Mouse (Mus musculus) midbrain, embryonic 12.5 days (tissue): ENCODE measurements around the gene Slc9a1. TPM values are rescaled to one million over a fixed set of nuclear protein-coding genes. Genes with fewer than 3 reads are reported as not detected.

Experiments used
- ATAC-seq: fragments of 200-750 bp; cut with Nextera tagmentation; 2 replicates; pipeline ENCODE4 v1.8.0; 2017; ENCODE audit warnings: low read depth, moderate TSS enrichment, moderate library complexity; ENCODE audit not compliant: low FRiP score
- H3K27ac ChIP-seq: fragments of 300-500 bp; sonication (generic); replicated peaks from 2 replicates; pipeline ENCODE4 v1.5.1; 2016; ENCODE audit warnings: mild to moderate bottlenecking
- H3K27me3 ChIP-seq: fragments of 300-500 bp; sonication (generic); 2 replicates; pipeline ENCODE4 v1.6.1; 2016; ENCODE audit warnings: mild to moderate bottlenecking
- H3K36me3 ChIP-seq: fragments of 300-500 bp; sonication (generic); 2 replicates; pipeline ENCODE4 v1.6.1; 2016
- H3K4me1 ChIP-seq: fragments of 300-500 bp; sonication (generic); 2 replicates; pipeline ENCODE4 v1.6.1; 2016
- H3K4me2 ChIP-seq: fragments of 300-500 bp; sonication (generic); replicated peaks from 2 replicates; pipeline ENCODE4 v1.6.1; 2016; ENCODE audit warnings: mild to moderate bottlenecking, moderate library complexity
- H3K4me3 ChIP-seq: fragments of 300-500 bp; sonication (generic); 2 replicates; pipeline ENCODE4 v1.5.1; 2016; ENCODE audit warnings: mild to moderate bottlenecking
- H3K9ac ChIP-seq: fragments of 300-500 bp; sonication (generic); replicated peaks from 2 replicates; pipeline ENCODE4 v1.6.1; 2016; ENCODE audit warnings: mild to moderate bottlenecking, moderate library complexity
- H3K9me3 ChIP-seq: fragments of 300-500 bp; sonication (generic); 2 replicates; pipeline ENCODE4 v1.6.1; 2016; ENCODE audit warnings: mild to moderate bottlenecking
- WGBS: fragments of 180-500 bp; shearing (Covaris S2); methylation state at CpG from one replicate; pipeline ENCODE4 v1.1.7; 2016; 5-methylcytosine and 5-hydroxymethylcytosine counted together
- polyA plus RNA-seq: library from polyadenylated mRNA; unstranded; fragments of >200 nt; fragmentation: Nextera tagmentation; extraction: Ambion mirVana; gene quantifications from 2 replicates; pipeline ENCODE4 v1.2.1, GENCODE M21; 2016

Gene Slc9a1
- polyA plus RNA-seq, 1 experiment from 2014 or later, result 9.0 TPM

GRCm38 (mm10) chr4:133378236-133379045, 8.9 kb downstream of the Slc9a1 start:
- Histone ChIP-seq H3K4me1 (peaks cover 44% of the 10 kb centered on the region), H3K9ac (0 out of 2 replicates have a peak overlapping the region, but pooled peaks have one; percentile 21), H3K4me2 (0 out of 2 replicates have a peak overlapping the region, but pooled peaks have one; percentile 16), H3K36me3 (peaks cover 3% of the 10 kb centered on the region; the same call in 1 of the 2 replicates), H3K27ac (peak overlapping the region; percentile 39; the same call in 1 of the 2 replicates), H3K4me3 (no peak overlapping the region), H3K9me3 (no peaks in the 10 kb centered on the region), H3K27me3 (no peaks in the 10 kb centered on the region)
- WGBS, result 8% methylated on average over 13 of the region's 13 CpGs
- ATAC-seq, result no peak

- Histone ChIP-seq H3K9ac (0 out of 2 replicates have a peak overlapping the region, but pooled peaks have one; percentile 20), H3K27me3 (no peaks in the 10 kb centered on the region), H3K36me3 (peaks cover 3% of the 10 kb centered on the region; the same call in 1 of the 2 replicates), H3K4me2 (no peak overlapping the region), H3K4me1 (peaks cover 40% of the 10 kb centered on the region), H3K4me3 (no peak overlapping the region), H3K9me3 (no peaks in the 10 kb centered on the region), H3K27ac (peak overlapping the region; percentile 39; the same call in 1 of the 2 replicates)
- ATAC-seq, result no peak
- WGBS, result 38% methylated on average over 5 of the region's 5 CpGs
These were observed 9.5 kb downstream of the Slc9a1 start for GRCm38 (mm10) chr4:133379046-133379347.

GRCm38 (mm10) chr4:133379861-133380260, 10.4 kb downstream of the Slc9a1 start:
- 70% methylated on average over 3 of the region's 3 CpGs for WGBS

GRCm38 (mm10) chr4:133380532-133380931, 11.0 kb downstream of the Slc9a1 start:
- Histone ChIP-seq H3K4me1 (peaks cover 38% of the 10 kb centered on the region), H3K36me3 (peaks cover 3% of the 10 kb centered on the region; the same call in 1 of the 2 replicates), H3K27me3 (no peaks in the 10 kb centered on the region), H3K4me3 (no peak overlapping the region), H3K27ac (no peak overlapping the region), H3K4me2 (no peak overlapping the region), H3K9ac (no peak overlapping the region), H3K9me3 (no peaks in the 10 kb centered on the region)
- WGBS, result 62% methylated on average over 6 of the region's 6 CpGs
- no peak for ATAC-seq

More at GRCm38 (mm10) chr4:133379861-133380260, 10.4 kb downstream of the Slc9a1 start:
- no peak overlapping the region for H3K27ac ChIP-seq
- no peak for ATAC-seq
- H3K9ac ChIP-seq, result no peak overlapping the region
- peaks cover 3% of the 10 kb centered on the region; the same call in 1 of the 2 replicates for H3K36me3 ChIP-seq
- H3K4me1 ChIP-seq, result peaks cover 40% of the 10 kb centered on the region
- no peak overlapping the region for H3K4me2 ChIP-seq
- no peaks in the 10 kb centered on the region for H3K27me3 ChIP-seq
- H3K4me3 ChIP-seq, result no peak overlapping the region
- no peaks in the 10 kb centered on the region for H3K9me3 ChIP-seq

GRCm38 (mm10) chr4:133381141-133381540, 11.6 kb downstream of the Slc9a1 start:
- H3K27ac ChIP-seq, result no peak overlapping the region
- H3K36me3 ChIP-seq, result peaks cover 3% of the 10 kb centered on the region; the same call in 1 of the 2 replicates
- no peaks in the 10 kb centered on the region for H3K9me3 ChIP-seq
- no peak overlapping the region for H3K9ac ChIP-seq
- H3K4me3 ChIP-seq, result no peak overlapping the region
- 81% methylated on average over 8 of the region's 8 CpGs for WGBS
- H3K4me2 ChIP-seq, result no peak overlapping the region
- H3K27me3 ChIP-seq, result no peaks in the 10 kb centered on the region
- no peak for ATAC-seq
- peaks cover 32% of the 10 kb centered on the region for H3K4me1 ChIP-seq

- no peak overlapping the region for H3K4me2 ChIP-seq
- whole genome bisulfite sequencing, result 79% methylated on average over 7 of the region's 7 CpGs
- no peak overlapping the region for H3K4me3 ChIP-seq
- ATAC-seq, result no peak
- no peaks in the 10 kb centered on the region for H3K27me3 ChIP-seq
- H3K9ac ChIP-seq, result no peak overlapping the region
- no peaks in the 10 kb centered on the region for H3K4me1 ChIP-seq
- H3K9me3 ChIP-seq, result no peaks in the 10 kb centered on the region
- no peak overlapping the region for H3K27ac ChIP-seq
- H3K36me3 ChIP-seq, result 0 out of 2 replicates have a peak, but pooled peaks cover 3% of the 10 kb centered on the region
These were observed 16.7 kb downstream of the Slc9a1 start for GRCm38 (mm10) chr4:133386061-133386797.

GRCm38 (mm10) chr4:133387053-133387452, 17.5 kb downstream of the Slc9a1 start:
- no peak overlapping the region for H3K9ac ChIP-seq
- H3K4me3 ChIP-seq, result no peak overlapping the region
- 0 out of 2 replicates have a peak, but pooled peaks cover 3% of the 10 kb centered on the region for H3K36me3 ChIP-seq
- H3K4me1 ChIP-seq, result no peaks in the 10 kb centered on the region
- ATAC-seq, result no peak
- H3K4me2 ChIP-seq, result no peak overlapping the region
- no peaks in the 10 kb centered on the region for H3K9me3 ChIP-seq
- H3K27ac ChIP-seq, result no peak overlapping the region
- H3K27me3 ChIP-seq, result no peaks in the 10 kb centered on the region

- Histone ChIP-seq H3K27me3 (no peaks in the 10 kb centered on the region), H3K4me2 (no peak overlapping the region), H3K27ac (no peak overlapping the region), H3K36me3 (no peaks in the 10 kb centered on the region), H3K4me3 (no peak overlapping the region), H3K9me3 (no peaks in the 10 kb centered on the region), H3K4me1 (no peaks in the 10 kb centered on the region), H3K9ac (no peak overlapping the region)
- 91% methylated on average over 16 of the region's 16 CpGs for WGBS
- no peak for ATAC-seq
These were observed 19.5 kb downstream of the Slc9a1 start for GRCm38 (mm10) chr4:133388781-133389552.

GRCm38 (mm10) chr4:133390042-133390441, 20.5 kb downstream of the Slc9a1 start:
- Histone ChIP-seq H3K27ac (no peak overlapping the region), H3K4me2 (no peak overlapping the region), H3K36me3 (no peaks in the 10 kb centered on the region), H3K27me3 (no peaks in the 10 kb centered on the region), H3K9me3 (no peaks in the 10 kb centered on the region), H3K9ac (no peak overlapping the region), H3K4me1 (peaks cover 6% of the 10 kb centered on the region), H3K4me3 (no peak overlapping the region)
- 95% methylated on average over 2 of the region's 2 CpGs for WGBS
- ATAC-seq, result no peak

- no peak overlapping the region for H3K4me3 ChIP-seq
- no peaks in the 10 kb centered on the region for H3K27me3 ChIP-seq
- peaks cover 11% of the 10 kb centered on the region for H3K4me1 ChIP-seq
- no peaks in the 10 kb centered on the region for H3K9me3 ChIP-seq
- H3K4me2 ChIP-seq, result no peak overlapping the region
- ATAC-seq, result no peak
- no peaks in the 10 kb centered on the region for H3K36me3 ChIP-seq
- H3K9ac ChIP-seq, result no peak overlapping the region
- WGBS, result 93% methylated on average over 6 of the region's 6 CpGs
- no peak overlapping the region for H3K27ac ChIP-seq
These were observed 21.1 kb downstream of the Slc9a1 start for GRCm38 (mm10) chr4:133390585-133390984.

GRCm38 (mm10) chr4:133391185-133392040, 21.9 kb downstream of the Slc9a1 start:
- H3K27me3 ChIP-seq, result no peaks in the 10 kb centered on the region
- H3K9me3 ChIP-seq, result no peaks in the 10 kb centered on the region
- WGBS, result 86% methylated on average over 18 of the region's 18 CpGs
- peaks cover 19% of the 10 kb centered on the region for H3K4me1 ChIP-seq
- no peaks in the 10 kb centered on the region for H3K36me3 ChIP-seq
- ATAC-seq, result no peak
- no peak overlapping the region for H3K9ac ChIP-seq
- no peak overlapping the region for H3K4me2 ChIP-seq
- no peak overlapping the region for H3K4me3 ChIP-seq
- H3K27ac ChIP-seq, result no peak overlapping the region
